Mouse (Mus musculus) embryo, embryonic 9.5 days (tissue): Measurements from ENCODE around the gene Ppm1l.

Source experiments
- DNase-seq: peaks from one replicate; pipeline ENCODE4 v3.0.0-alpha.2; 2017; ENCODE audit errors: extremely low spot score

Gene Ppm1l

DNA sequence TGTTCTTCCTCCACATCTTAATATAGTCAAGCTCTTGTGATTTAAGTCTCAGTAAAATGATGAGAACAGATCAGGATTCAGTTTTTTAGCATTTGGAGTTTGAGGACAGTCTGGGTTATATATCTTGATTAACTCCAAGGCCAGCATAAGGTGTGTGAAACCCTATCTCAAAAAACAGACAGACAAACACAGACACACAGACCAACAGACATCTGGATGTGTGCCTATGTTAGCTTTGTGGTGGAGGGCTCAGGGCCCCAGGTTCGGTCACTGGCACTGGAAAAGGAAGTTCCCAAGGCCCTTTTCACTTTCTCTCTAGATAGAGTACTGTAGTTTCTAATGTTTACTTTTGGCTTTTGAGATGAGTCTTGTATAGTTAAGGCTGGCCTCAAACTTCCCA lies 23.8 kb downstream of the Ppm1l start:
- no peak for DNase-seq

DNA sequence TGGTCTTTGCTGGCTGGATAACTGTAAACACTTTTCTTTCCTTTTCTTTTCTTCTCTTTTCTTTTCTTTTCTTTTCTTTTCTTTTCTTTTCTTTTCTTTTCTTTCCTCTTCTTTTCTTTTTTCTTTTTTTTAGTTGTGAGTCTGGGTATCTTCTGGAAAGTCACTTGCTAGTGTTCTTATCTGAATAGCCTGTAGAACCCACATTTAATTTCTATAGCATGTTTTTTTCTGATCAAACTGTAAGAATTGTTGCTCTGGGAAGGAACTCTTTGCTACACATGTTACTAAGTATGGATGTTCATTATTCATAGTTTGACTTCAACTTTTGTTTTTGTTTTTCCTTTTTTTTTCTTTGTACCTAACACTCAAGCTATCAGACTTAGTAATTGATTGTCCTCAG lies 24.3 kb downstream of the Ppm1l start:
- DNase-seq: no peak

DNA sequence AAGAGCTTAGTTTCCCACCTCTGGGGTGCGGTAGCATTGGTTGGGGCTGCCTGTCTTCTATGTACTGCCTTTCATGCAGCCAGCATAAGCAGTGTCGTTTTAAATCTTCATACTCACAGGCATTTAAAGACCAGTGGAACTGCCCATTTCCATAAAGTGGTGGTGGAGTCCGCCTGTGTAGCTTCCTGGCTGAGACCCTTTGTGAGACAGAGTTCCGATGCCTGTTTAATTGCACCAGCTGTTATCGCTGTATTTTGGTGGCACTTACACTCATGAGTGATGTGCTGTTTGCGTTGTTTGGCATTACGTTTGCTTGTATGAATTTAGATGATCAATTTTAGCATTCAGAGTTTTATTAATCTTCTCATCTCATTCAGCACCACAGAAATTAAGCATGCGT lies 24.9 kb downstream of the Ppm1l start:
- no peak for DNase-seq

DNA sequence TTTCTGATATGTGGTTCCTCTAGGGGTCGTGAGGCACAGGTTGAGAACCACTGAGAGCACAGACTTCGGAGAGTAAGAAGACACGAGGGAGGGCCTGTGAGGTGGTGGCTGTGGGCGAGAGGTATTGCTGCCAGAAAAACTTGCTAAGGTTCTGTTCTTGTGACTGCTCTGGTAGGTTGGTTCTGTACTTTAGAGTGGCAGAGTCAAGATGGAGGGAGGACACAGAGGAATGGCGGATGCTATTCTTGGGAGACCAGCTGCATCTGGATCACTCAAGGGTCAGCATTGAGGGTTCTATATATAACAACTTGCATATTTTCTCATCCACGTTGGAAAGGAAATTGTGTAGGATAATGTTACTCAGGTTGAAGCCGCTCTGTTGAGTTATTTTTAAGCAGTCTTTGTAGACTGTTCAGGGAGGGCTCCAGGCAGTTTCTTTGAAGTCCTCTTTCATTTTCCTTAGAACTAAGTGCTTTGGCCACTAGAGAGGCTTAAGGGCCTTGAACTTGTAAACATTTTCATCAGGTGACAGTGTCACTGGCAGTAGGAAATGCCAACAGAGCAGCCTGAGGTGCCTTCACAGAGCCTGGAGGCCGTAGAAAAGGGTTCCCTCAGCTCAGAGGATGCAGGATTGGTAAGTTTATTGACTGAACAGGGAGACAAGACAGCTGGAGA lies 25.7 kb downstream of the Ppm1l start:
- no peak for DNase-seq

DNA sequence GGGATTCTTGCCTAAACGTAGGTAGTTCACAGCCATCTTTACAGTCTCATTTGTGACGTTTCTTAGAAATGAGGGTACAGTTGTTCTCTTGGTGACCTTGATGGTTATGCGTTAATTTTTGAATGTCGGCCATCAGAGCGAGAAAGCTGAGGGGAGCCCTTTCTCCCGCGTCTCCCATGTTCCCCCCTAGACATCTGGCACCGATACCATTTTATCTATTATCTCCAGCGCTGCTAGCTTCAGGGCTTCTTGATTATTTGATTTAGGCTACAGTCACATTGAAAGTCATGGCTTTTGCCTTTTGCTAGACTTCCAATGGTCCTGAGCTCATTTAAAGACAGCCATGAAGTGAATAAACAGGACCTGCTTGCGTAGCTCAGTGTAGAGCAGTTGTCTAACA lies 26.5 kb downstream of the Ppm1l start:
- DNase-seq: no peak

DNA sequence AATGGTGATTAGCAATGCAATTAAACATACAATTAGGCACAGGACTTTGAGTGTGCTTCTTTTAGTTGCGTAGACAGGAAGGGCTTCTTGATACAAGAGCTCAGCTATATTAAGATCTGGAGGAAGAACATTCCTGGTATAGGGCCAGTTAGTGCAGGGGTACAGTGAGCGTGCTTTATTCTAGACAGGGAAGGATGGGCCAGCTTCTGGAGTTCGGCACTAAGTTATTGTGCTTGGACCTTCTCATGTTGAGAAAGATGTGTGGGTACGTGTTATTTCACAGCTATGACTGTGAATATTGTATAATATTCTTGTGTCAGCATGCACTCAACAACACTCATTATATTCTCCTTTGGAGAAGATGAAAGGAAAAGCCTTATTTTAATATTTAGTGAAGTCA lies 29.9 kb downstream of the Ppm1l start:
- DNase-seq: no peak

DNA sequence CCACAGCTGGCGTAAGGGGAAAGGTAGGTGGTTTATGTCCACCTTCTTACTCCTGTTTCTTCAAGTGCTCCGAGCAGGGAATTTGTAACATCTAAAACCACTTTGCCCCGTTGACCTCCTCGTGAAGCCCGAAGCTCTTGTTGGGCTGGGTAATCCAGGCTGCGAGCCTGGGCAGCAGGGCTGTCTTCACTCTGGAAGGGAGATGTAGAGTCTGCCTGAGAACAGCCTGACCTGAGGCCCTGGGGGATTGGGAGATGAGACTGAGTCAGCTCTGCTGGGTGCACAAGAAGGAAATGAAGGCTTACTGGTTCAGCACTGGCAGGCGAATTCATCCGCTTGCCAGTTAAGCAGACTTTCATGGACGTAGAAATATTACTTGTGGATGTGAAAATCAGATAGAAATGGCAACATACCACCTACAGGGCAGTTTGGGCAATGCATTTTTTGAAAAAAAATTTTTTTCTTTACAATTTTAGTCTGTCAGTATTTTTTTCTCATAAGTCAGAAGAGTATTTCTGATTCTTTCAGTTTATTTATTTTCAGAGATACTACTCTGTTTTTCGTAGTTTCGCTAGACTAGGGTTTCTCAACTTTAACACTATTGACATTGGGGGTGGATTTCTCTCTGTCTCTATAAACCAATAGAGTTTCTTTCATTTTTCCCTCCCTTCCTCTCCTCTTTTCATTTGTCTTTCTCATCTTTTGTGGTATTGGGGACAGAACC lies 31.7 kb downstream of the Ppm1l start:
- DNase-seq: no peak

DNA sequence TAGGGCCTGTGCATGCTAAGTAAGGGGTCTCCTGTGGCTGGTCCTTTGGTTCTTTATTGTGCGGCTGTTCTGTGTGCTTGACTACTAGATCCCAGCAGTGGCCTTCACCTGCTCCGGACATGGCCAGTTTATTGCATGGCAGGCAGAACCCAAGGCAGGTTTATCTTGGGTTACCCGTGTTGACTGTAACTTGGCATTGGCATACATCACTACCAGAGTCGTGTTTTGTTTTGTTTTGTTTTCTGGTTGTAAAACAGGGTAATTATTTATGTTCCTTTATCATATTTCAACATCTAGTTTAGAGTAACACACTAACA lies 32.2 kb downstream of the Ppm1l start:
- no peak for DNase-seq

DNA sequence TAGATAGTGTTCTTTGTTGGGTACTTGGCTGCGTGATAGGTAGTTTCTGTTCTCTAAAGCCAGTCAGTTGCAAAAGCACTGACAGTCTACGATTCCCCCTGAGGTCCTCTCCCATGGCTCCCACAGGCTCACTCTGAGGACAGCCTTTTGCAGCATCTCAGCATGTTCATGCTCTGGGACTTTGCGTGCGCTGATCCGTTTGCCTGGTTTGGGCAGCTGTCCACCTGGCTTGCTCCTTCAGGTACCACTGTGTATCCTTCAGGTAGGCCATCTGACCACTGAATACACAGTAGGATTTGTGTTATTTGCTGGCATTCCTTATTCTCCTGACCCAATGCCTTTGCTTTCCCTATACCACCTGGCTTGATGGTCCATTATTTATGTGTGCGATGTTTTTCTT lies 33.3 kb downstream of the Ppm1l start:
- DNase-seq: no peak

DNA sequence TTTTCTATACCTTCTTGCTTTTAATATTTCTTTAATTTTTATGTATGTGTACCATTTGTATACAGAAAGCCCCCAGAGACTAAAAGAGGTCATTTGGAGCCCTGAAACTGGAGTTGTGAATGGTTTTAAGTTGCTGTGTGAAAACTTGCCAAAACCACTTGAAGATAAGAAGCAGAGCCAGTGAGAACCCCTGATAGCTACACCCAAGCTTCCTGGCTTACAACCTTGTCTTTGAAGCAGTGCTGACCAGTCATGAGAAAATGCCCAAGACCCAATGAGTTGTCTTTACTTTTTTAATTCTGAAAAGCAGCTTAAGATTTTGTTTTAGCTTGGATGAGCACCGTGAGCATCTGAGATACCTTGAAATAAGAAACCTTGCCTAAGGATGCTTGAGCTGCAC lies 35.5 kb downstream of the Ppm1l start:
- no peak for DNase-seq

DNA sequence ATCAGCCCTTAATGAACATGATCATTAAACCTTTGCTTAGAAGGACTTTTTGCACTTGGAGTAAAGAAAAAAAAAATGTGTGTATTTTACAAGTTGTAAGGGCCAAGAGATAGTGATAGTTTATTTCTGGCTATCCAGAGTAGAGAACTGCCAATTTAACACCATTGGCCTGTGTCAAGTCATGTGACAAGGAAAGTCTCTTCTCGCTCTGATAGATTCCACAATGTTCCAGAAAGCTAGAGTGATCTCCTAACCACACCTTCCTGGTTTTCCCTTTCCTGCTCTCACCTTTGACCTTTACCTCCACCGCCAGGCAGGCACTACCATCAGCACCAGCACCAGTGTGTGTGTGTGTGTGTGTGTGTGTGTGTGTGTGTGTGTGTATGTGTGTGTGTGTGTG lies 38.0 kb downstream of the Ppm1l start:
- DNase-seq: no peak

DNA sequence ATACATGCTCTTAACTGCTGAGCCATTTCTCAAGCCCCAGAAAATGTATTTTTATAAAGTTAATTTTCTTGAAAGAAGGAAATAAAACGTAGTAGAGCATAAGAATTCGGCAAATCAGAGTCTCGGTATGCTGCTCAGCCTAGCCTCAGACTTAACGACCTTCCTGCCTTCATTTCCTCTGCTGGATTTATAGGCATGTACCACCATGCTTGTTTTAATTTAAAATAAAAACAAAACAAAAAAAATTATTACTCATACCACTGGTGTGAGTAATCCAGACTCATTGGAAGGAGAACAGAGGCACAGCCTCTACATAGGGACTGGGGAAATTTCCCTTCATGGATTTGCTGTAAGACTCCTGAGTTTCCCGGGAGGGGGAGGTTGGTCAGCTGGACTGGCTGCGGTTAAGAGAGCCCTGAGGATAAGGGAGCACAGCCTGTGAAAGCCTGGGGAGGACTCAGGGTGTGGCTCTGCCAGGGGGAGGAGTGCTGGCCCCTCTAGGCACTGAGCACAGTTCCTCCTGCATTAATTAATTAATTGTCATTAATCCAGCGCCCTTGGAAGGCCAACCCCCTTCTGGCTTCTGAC lies 39.5 kb downstream of the Ppm1l start:
- DNase-seq: no peak

DNA sequence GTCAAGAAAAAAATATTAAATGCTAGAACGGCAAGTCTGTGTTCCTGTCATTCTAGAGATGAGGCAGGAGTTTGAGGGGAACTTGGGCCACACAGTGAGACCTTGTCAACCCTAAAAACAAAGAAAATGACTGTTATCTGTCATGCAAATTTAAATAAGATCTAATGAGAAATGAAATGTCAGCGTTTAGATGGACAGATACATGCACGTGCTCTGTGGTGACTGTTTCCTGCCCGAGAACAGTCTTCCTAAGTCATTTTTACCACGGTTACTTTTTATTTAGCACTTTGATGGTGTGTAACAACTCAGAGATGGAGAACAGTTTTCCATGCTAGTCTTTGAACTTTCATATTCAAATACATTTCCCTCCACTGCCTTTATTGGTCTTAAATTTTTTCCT lies 40.1 kb downstream of the Ppm1l start:
- no peak for DNase-seq

DNA sequence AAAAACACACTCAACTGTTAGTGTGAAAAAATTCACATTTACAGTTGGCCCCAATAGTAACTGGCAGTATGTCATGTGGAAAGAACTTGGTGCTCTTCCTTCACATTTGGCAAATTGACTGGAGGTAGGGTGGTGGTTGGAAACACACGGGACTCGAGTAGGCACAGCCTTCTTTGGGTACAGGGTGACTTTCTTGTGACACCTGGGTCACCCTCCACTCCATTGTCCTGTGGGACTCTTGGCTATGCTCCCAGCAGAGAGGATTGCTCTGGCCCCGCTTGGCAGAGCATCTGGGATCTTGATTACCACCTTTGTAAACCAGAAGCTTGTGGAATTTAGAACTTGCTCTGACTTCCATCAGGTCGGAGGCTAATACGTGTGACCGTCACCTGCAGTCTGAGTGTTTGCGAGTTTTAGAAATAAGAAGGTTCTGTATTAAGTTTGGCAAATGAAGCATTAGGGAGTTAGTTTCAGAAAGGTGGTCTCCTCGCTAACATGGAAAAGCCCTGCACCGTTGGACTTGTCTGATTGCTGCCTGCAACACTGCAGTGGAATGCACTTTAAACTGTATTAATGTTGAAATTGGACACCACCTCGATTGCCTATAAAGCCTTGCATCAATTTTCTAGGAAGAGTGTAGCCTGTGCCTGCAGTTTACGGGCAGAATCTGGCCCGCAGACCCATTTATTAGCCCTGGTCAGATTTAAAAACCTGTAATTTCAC lies 41.4 kb downstream of the Ppm1l start:
- no peak for DNase-seq

DNA sequence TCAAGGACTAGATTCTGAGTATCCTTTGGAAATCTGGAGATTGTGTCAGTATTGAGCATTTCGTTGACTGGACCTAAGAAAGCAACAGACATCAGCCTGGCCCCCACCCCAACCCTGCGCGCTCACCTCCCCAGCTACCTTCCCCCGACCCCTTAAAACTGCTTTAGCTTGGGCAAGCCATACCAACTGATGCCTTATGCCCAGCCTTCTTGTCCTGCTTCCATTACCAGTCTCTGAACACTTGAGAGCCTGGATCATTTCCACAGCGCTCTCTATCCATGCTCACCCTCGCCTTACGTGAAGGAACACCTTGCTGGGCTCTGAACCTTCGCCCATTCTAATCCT lies 41.9 kb downstream of the Ppm1l start:
- no peak for DNase-seq

DNA sequence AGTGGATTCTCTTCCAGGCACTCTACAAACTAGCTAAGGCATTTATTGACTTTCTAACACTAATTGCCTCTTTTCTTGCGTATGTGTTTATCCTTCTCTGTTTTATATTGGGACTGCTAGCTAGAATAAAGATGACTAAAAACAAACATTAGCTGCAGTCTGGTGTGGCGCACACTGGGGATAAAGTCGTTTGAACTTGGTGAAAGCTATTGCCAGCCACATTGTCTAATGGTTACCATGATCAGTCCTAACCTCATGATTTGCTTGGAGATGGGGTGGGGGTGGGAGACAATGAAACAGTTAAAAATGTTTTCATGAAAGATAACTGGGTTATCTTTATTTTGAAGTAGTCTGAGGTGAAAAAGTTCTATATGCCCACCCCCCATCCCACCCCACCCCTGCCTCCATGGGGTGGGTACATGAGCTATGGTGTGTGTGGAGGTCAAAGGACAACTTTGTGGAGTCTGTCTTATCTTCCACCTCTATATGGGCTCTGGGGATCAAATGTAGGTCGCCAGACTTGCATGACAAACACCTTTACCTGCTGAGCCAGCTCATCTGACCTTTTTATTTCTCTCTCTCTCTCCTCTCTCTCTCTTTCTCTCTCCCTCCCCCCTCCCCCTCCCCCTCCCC lies 43.7 kb downstream of the Ppm1l start:
- no peak for DNase-seq

DNA sequence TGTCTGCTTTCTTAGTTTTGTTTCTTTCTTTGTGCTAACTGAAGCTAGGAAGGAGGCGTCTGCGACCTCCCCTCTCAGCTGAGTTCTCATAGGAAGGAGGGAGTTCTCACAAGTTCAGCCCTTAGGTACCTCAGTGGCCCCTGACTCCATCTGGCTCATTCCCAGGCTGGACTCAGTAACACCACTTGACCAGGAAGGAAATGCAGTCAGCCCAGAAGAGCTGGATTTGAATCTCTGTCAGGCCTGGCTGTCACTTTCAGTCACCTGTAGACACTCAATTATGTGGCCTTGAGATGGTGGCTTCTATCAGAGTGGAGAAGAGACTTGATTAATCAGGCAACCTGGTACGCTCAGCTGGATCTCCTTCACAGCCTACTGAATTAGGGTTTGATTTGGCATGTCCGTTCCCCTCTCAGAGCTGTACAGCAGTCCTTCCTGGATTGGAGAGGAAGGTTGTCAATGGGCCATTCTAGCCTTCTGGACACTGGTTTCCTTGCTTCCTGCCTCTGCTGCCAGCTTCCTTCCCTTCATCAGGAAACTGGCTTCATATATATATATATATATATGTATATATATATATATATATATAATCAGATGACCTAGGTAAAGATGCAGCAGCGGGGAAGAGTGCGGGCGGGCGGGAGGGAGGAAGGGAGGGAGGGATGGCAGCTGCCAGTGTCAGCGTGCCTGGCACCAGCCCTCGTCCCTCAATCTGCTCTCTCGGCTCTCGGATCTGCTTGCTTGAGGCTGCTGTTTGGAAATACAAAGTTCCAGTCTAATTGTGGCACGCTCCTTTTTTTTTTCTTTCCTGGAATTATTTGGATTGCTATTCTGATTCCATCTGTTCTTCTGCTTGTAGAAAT lies 45.1 kb downstream of the Ppm1l start:
- no peak for DNase-seq

DNA sequence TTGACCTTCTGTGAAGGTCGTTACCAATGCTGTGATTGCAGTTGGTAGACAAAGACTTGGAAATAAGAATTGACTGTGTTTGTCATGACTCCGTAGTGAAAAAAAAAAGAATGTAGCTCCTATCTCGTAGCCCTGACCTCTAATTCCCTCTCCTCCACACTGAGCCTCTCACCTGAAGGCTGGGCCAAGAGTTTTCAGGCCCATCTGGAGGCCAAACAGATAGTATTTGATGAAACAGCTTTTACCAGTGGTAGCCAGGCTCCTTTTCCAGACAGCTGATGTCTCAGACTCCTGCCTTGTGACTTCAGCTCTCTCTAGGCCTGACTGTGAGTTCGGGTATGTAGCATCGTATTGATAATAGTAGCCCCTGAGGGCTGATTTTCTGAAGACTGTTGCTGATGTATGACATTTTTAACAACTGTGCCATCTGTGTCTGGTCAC lies 45.7 kb downstream of the Ppm1l start:
- DNase-seq: no peak

DNA sequence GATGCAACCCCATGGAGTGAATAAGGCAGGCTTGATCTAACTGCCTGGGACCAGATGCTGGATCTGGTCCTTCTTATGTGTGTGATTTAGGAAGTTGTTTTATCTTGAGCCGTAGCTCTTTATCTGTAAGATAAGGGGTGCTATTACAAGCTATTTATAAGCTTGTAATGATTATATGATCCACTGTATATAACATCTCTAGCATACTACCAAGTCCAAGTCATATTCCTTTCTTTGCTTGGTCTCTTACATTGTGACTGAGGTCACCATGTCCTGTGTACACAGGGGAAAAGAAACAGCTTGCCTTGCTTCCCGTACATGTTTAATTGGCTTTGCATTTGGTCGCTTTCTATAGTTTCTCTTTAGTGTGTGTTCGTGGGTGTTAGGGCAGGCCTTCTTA lies 46.2 kb downstream of the Ppm1l start:
- DNase-seq: no peak

DNA sequence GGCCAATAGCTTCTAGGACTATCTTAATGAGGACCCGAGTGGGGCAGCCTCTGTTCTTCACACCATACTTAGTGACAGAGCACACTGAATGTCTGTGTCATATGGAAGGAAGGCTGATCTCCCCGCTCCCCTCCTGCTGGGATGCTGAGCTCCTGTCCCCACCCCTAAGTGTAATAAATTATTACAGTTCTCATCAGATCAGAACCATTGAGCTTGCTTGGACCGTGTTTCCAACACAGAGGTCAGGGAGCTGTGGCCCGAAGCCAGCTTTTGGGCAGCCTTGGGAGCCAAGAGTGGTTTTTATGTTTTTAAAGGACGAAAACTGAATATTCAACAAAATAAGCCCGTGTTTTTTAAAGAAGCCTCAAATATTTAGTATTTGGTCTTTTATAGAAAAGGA lies 47.5 kb downstream of the Ppm1l start:
- no peak for DNase-seq

DNA sequence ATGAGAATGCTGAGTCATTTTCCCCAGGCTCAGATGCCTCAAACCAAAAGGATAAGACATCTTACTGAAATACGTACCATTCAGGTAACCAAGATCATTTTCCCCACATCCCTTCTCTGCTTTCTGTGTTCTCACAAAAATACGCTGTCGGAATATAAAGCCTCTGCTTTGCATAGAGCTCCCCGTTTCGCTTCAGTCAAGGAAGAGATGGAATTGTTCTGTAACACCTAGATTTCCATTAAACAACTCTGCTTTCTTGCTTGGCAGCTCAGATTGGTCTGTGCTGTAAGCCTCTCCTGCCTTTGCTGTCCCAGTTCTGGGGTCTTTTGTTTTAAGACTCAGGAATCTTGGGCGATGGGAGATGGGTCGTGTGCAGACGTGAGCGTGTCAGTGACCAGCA lies 51.3 kb downstream of the Ppm1l start:
- DNase-seq: no peak

DNA sequence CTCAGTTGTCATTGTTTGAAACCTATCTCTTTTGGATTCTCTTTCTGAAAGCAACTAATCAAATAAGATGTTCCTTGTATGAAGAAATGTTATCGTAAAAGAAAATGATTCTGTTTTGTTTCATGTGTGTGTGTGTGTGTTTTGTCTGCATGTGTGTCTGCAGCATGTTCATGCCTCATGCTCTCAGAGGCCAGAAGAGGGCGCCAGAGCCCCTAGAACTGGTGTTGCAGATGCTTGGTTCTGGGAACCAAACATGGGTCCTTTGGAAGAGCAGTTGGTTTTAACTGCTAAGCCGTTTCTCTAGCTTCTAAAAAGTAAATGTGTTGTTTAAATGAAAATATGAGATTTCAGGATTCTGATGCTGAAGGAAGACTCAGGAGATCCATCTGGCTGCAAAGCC lies 56.1 kb downstream of the Ppm1l start:
- no peak for DNase-seq
